Mouse (Mus musculus): Measurements from ENCODE around the gene Hoxa3.

The Hoxa3 gene

DNA sequence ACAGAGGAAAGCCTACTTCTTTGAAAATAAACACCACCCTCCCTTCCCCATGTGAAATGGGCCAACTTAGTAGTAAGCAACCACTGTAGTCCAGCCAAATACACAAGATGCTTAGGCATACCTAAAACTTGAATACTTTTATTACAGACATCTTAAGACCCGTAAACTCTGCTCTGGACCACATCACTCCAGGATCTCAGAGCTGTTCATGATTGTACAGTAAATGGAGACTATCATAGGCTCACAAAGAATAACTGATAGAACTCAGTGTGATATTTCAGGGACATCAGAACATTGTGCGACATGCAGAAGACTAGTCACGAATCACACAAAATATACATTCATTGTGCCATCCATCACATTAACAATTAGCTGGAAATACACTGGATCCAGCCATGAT lies 57.7 kb downstream of the Hoxa3 start:
- no peak for DNase-seq (ENCODE audit: low read depth, low spot score)

DNA sequence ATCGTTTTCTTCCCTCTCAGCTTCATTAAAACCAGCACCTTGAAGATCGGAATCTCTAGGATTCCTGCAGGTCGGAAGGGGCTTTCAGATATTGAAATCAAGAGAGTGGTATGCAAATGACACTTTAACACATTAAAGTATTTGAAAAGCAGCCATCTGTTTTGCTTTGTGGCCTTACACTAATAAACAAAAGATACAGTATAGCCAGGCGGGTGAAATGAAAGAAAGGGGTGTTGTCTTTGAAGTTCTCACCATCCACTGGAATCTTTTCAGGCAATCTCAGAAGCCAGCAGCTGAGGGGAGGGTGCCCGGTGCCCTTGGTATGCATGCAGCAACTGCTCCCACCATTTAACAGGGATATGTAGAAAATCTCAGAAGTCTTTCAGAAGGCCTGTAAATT lies 59.1 kb downstream of the Hoxa3 start:
- no peak for DNase-seq (ENCODE audit: low read depth, low spot score)

DNA sequence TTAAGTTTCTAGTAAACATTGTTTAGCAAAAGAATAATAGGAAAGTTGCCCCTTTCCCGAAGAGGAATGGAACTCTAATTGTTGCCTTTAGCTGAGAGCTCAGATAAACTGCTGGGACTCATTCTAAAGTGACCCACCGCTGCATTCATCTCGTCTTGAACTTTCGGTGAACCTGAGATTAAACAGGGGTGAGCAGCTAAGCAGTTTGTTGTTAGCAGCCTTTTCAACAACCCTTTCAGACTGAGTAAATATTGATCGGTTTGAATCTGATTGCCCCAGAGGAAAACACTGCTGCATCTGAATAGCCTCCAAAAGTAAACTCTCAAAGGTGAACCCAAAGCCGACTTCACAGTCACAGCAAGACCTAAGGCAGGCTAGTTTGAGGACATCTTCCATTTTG lies 59.9 kb downstream of the Hoxa3 start:
- no peak for DNase-seq (ENCODE audit: low read depth, low spot score)

GRCm38 (mm10) chr6:52152226-52153193 lies 60.6 kb downstream of the Hoxa3 start:
- DNase-seq (ENCODE audit: low read depth, low spot score) = no peak

GRCm38 (mm10) chr6:52151571-52151970 lies 61.6 kb downstream of the Hoxa3 start:
- no peak for DNase-seq (ENCODE audit: low read depth, low spot score)

DNA sequence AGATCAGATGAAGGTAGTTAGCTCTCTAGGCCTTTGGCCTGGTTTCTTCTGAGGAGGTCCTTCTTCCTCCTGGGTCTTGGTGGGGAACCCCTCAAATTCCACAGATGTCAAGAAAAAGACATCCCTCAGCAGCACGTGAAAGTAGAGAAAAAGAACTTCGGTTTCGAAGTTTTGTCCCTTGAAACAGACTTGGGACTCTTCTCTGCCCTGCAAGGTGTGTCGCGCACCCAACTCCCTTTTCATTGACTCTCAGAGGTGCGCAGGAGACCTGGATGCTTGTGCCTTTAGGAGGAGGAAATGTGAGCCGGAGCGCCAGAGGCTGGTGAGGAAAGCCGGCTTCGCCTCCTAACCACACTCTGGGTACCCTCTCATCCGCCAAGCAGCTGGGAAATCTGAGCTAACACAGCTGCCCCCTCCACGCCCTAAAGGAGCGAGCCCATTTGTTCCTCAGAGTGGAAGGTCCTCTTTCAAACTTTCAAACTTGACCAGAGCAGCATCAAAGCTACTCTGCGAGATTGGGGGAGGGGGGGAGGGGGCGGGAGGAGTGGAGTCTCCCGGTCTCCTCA lies 62.7 kb downstream of the Hoxa3 start:
- no peak for DNase-seq (ENCODE audit: low read depth, low spot score)

- no peak for DNase-seq (ENCODE audit: low read depth, low spot score)
These were observed 74.0 kb downstream of the Hoxa3 start for GRCm38 (mm10) chr6:52139115-52139514.

DNA sequence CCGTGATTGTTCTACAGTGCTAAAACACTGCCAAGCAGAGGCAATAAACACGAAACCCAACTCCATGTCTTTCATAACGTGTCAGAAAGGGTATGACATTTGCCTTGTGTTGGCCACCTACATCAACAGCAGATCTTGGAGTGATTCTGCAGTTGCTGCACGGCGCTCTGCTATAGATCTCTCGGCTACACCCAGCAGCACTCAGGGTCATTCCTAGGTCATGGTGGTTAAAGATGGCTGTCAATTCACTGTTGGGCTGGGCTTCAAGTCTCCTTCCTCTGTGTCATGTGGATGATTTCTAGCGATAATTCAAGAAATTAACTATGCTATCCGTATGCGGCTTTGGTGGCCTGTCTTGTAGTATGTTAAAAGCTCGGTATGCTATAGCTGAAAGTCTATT lies 74.6 kb downstream of the Hoxa3 start:
- DNase-seq (ENCODE audit: low read depth, low spot score) = no peak

DNA sequence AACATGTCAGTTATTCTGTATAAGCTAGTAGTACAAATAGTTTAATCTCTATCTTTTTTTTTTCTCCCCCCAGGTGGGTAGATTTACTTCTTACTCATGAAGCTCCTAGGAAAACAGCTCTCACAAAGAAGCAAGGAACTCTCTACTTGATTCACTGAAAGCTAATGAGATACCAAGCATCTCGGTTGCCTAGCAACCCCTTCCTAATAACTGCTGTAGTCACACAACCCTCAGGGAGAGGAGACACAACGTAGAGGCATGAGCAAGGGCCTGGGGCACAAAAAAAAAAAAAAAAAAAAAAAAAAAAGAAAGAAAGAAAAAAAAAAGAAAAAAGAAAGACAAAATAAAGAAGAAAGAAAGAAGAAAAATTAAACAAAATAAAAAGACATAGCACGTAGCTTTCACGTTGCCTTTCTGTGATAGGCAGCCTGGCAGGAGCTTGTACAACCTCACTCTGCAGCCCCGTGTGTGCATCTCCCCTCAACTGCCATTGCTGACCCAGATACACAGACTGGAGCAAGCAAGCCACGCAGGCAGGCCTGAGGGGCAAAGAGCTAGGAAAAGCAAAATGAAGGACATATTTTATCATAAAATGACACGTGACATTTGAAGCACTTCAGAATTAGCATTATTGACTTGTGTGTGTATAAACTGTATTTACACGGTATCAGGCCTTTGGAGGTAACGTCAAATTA lies 75.1 kb downstream of the Hoxa3 start:
- DNase-seq (ENCODE audit: low read depth, low spot score) = no peak

GRCm38 (mm10) chr6:52123673-52124072 lies 89.5 kb downstream of the Hoxa3 start:
- no peak for DNase-seq (ENCODE audit: low read depth, low spot score)

DNA sequence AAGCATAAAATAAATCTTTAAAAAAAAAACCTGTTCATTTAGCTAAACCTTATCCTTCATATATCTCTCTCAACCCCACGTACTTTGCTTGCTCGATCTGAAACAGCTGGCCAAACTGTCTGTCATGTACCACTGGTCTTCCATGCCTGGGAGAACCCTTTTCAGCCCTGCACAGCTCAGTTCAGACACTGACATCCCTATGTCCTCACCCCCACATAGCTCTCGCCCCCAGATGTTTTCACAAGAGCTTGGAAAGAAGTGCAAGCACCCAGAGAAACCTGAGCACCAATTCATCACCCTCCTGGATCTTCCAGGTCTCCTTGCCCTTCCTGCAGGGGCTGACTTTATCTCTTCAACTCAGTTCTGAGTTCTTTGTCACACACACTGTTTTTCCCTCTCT lies 92.0 kb downstream of the Hoxa3 start:
- DNase-seq (ENCODE audit: low read depth, low spot score) = no peak

Data from embryo, embryonic 11.5 days (tissue).